Mouse (Mus musculus): ENCODE results near the gene H2-K1.
A peak's percentile ranks its signal among the peaks of the same experiment; 100 is the strongest.

H2-K1 gene

DNA sequence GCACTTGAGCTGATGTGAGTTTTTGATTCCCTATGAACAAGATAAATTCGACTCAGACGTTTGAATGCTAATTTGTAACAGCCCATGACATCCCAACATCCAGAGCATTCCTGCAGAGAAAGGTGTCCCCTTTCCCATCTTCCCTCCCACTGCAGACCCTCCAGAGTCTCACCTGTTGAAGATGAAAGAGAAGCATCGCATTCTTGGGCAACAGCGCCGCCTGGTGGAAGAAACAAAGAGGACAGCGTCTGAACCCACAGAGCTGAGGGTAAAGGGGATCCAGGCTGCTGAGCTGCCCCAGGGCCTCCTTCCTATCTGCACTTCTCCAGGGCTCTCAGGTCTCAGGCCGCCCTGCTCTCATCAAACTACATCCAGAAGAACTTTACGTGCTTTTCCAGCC lies 18.0 kb downstream of the H2-K1 start:
- DNase-seq (ENCODE audit: low spot score), result peak; percentile 29

DNA sequence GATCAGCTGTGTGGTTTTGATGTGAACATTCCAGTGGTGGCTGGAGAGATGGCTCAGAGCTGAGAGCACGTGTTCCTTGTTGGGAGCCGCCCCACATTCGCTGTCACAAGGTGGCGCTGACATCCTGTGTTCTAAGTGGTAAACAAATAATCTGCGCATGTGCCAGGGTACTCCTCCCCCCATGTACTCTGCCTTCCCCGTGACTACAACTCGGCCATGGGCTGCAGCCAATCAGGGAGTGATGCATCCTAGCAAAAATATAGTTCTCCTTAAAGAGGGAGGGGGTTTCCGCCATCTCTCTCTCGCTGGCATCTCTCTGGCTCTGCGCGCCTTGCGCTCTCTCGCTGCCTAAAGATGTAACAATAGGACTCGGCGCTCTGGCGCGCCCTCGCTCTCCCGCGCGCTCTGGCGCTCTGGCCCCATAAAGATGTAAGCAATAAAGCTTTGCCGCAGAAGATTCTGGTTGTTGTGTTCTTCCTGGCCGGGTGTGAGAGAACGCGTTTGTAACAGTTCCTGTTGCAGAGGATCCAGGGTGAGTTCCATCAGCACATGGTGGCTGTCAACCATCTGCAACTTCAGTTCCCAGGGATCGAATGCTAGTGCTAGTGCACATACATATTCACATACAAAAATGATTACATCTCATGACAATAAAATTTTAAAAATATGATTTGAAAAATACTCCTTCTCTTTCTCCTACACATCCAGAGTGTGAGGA lies 18.8 kb downstream of the H2-K1 start:
- DNase-seq (ENCODE audit: low spot score), result peak; percentile 73

- no peak for DNase-seq (ENCODE audit: low spot score)
Observed at GRCm38 (mm10) chr17:33980181-33981035, 19.7 kb downstream of the H2-K1 start.

DNA sequence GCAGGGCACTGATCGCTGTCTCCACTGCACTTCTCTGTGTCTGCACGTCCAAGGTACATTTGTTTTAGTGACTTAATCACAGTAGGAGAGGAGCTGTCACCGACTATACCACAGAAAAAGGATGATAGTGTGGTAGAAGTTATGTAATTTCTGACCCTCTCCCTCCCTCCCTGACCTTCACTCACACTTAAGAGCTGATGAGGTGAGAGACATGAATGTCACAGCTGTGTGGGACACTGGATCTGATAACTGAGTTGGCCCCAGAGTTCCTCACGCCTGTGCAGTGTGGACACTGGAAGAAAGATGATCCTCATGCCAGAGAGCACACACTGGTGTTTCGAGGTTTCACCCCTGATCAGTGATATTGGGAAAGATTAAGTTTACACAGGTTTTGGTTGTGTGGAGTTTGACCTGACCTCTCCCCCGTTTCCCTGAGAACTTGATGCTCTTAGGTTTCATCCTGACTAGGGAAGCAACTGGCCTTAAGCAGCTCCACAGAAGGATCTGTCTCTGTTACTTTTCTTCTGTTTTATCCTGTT lies 20.6 kb downstream of the H2-K1 start:
- DNase-seq (ENCODE audit: low spot score), result no peak

DNA sequence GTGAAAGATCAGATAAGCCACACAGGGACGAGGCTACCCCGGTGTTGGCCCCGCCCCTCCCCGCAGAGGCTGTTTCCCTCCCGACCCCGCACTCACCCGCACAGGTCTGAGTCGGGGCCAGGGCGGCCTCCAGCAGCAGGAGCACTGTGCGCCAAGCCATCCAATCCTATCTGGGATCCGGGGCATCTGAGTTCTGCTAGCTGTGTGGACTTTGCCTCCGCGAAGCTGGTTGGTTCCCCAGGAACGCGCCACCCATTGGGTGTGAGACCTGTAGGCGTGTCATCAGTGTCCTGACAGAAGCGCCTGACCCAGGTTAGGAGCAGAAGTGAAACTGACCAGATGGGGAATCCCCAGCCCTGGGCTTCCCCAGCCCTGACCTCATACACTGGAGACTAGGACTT lies 21.5 kb downstream of the H2-K1 start:
- DNase-seq (ENCODE audit: low spot score), result peak; percentile 54

GRCm38 (mm10) chr17:33977861-33978557 lies 22.1 kb downstream of the H2-K1 start:
- no peak for DNase-seq (ENCODE audit: low spot score)

- DNase-seq (ENCODE audit: low spot score), result no peak
Observed at GRCm38 (mm10) chr17:33973572-33973971, 26.6 kb downstream of the H2-K1 start.

- DNase-seq (ENCODE audit: low spot score), result no peak
Observed at GRCm38 (mm10) chr17:33972691-33973090, 27.5 kb downstream of the H2-K1 start.

DNA sequence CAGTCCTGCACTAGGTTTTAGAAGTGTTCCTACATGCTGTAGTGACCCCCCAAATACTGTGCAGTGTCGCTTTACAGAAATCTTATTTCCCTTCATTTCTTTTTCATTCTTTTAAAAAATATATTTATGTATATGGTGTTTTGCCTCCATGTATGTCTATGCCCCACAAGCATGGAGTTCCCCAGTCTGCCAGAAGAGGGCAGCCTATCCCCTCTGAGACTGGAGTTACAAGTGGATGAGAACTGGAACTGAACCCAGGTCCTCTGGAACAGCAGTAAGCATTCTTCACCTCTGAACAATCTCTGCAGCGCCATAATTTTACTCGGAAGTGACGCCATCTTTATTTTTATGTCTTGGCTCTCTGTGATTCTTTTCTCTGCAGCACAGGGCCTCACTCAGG lies 30.8 kb downstream of the H2-K1 start:
- DNase-seq (ENCODE audit: low spot score), result no peak

- DNase-seq (ENCODE audit: low spot score), result no peak
Observed at GRCm38 (mm10) chr17:33968927-33969326, 31.2 kb downstream of the H2-K1 start.

GRCm38 (mm10) chr17:33968489-33968888 lies 31.7 kb downstream of the H2-K1 start:
- DNase-seq (ENCODE audit: low spot score), result no peak

- no peak for DNase-seq (ENCODE audit: low spot score)
Observed at GRCm38 (mm10) chr17:33965846-33966550, 34.1 kb downstream of the H2-K1 start.

DNA sequence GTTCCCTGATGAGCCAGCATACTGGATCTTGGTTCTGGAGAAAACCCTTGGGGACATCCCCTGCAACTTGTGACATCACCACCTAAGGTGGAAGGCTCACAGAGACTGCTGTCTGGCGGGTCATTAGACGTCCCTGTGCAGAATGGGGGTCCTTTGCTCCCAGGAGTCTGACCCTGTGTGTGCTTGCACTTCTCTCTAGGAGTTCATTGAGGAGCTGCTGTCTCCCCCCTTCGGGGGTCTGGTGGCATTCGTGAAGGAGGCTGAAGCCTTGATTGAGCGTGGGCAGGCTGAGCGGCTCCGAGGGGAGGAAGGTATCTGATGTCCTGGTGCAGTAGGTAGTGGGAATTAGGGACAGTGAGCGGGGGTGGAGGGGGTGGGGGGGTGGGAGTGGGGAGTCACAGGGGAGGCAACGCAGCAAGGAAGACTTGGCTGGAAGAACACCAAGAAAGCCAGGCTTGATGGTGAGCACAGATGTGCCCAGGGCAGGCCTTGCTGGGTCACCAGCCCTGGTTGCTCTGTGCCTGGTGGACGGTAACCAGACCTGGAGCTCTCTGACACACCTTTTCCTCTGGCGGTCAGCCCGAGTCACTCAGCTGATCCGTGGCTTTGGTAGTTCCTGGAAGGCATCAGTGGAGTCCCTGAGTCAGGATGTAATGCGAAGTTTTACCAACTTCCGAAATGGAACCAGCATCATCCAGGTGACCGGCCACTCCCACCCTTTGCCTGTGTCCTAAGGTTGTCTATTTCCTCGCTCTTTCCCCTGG lies 34.9 kb downstream of the H2-K1 start:
- no peak for DNase-seq (ENCODE audit: low spot score)

DNA sequence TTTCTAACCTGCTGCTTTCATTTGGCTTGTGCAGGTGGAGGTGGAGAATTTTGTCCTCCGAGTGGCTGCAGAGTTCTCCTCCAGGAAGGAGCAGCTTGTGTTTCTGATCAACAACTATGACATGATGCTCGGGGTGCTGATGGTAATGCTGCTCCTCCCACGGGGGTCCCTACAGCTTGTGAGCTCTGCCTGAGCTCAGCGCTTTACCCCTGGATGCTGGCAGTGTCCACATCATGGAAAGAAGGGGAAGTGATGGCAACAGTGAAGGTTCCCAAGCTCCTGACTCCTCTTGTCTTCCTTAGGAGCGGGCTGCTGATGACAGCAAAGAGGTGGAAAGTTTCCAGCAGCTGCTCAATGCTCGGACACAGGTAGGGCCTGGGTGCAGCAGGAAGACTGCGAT lies 37.3 kb downstream of the H2-K1 start:
- DNase-seq (ENCODE audit: low spot score), result no peak

GRCm38 (mm10) chr17:33959948-33960347 lies 40.2 kb downstream of the H2-K1 start:
- DNase-seq (ENCODE audit: low spot score), result no peak

DNA sequence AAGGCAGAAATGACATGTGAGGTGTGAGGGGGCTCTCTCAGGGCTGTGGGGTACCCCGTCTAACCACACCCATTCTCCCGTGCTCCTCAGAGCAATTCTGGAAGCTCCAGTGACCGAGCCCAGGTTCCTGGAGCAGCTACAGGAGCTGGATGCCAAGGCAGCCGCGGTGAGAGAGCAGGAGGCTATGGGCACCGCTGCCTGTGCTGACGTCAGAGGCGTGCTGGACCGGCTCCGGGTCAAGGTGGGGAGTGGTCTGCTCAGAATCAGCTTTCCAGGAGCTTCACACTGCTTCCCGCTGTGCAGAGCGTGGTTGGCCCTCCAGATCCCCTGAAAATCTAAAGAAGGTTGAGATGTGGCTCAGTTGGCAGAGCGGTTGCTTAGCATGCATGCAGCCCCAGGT lies 41.0 kb downstream of the H2-K1 start:
- no peak for DNase-seq (ENCODE audit: low spot score)

GRCm38 (mm10) chr17:33958451-33958850 lies 41.7 kb downstream of the H2-K1 start:
- no peak for DNase-seq (ENCODE audit: low spot score)

GRCm38 (mm10) chr17:33957493-33957892 lies 42.7 kb downstream of the H2-K1 start:
- no peak for DNase-seq (ENCODE audit: low spot score)

- DNase-seq (ENCODE audit: low spot score), result no peak
Observed at GRCm38 (mm10) chr17:33956336-33956735, 43.8 kb downstream of the H2-K1 start.

GRCm38 (mm10) chr17:33955555-33956214 lies 44.5 kb downstream of the H2-K1 start, which contains the start of the genes Vps52 and Rps18:
Gene Vps52 (plus strand): TSS chr17:33955812.
Gene Rps18 (minus strand): TSS chr17:33956001.
- peak; percentile 97 for DNase-seq (ENCODE audit: low spot score)
